Mouse (Mus musculus): ENCODE measurements around the gene Sbk2. TPM values are rescaled to one million over a fixed set of nuclear protein-coding genes. Genes with fewer than 3 reads are reported as not detected.

Gene Sbk2
- total RNA-seq, 2 experiments from 2014 or later, result 39.9 to 51.4 TPM

GRCm38 (mm10) chr7:4924483-4924882, 39.7 kb downstream of the Sbk2 start:
- intact Hi-C loops (cut with DNase I; ENCODE audit: low total_unique reads), result no loop called here
- no peak for DNase-seq

- peak; percentile 78 for DNase-seq
- intact Hi-C loops (cut with DNase I; ENCODE audit: low total_unique reads), result no loop called here
Measured at GRCm38 (mm10) chr7:4923586-4924364, 40.4 kb downstream of the Sbk2 start.

- intact Hi-C loops (cut with DNase I; ENCODE audit: low total_unique reads), result no loop called here
- DNase-seq, result no peak
Measured at GRCm38 (mm10) chr7:4922931-4923565, 41.2 kb downstream of the Sbk2 start.

- intact Hi-C loops (cut with DNase I; ENCODE audit: low total_unique reads), result no loop called here
- DNase-seq, result peak; percentile 72
Measured at GRCm38 (mm10) chr7:4922508-4922907, 41.7 kb downstream of the Sbk2 start.

- intact Hi-C loops (cut with DNase I; ENCODE audit: low total_unique reads), result no loop called here
- DNase-seq, result no peak
Measured at GRCm38 (mm10) chr7:4921824-4922482, 42.3 kb downstream of the Sbk2 start, which contains the start of gene Nat14. Nat14 (plus strand) TSS chr7:4922028.

- intact Hi-C loops (cut with DNase I; ENCODE audit: low total_unique reads), result no loop called here
- DNase-seq, result no peak
Measured at GRCm38 (mm10) chr7:4920976-4921823, 43.0 kb downstream of the Sbk2 start.

- no peak for DNase-seq
- intact Hi-C loops (cut with DNase I; ENCODE audit: low total_unique reads), result no loop called here
Measured at GRCm38 (mm10) chr7:4920496-4920895, 43.7 kb downstream of the Sbk2 start.

- intact Hi-C loops (cut with DNase I; ENCODE audit: low total_unique reads), result no loop called here
Measured at GRCm38 (mm10) chr7:4919971-4920370, 44.2 kb downstream of the Sbk2 start.

GRCm38 (mm10) chr7:4919096-4919495, 45.1 kb downstream of the Sbk2 start:
- intact Hi-C loops (cut with DNase I; ENCODE audit: low total_unique reads), result no loop called here

More at GRCm38 (mm10) chr7:4919971-4920370, 44.2 kb downstream of the Sbk2 start:
- no peak for DNase-seq

GRCm38 (mm10) chr7:4918681-4919080, 45.5 kb downstream of the Sbk2 start:
- DNase-seq, result no peak
- intact Hi-C loops (cut with DNase I; ENCODE audit: low total_unique reads), result no loop called here

More at GRCm38 (mm10) chr7:4919096-4919495, 45.1 kb downstream of the Sbk2 start:
- no peak for DNase-seq

GRCm38 (mm10) chr7:4917494-4917893, 46.7 kb downstream of the Sbk2 start:
- intact Hi-C loops (cut with DNase I; ENCODE audit: low total_unique reads), result no loop called here
- DNase-seq, result no peak

- DNase-seq, result no peak
- intact Hi-C loops (cut with DNase I; ENCODE audit: low total_unique reads), result no loop called here
Measured at GRCm38 (mm10) chr7:4915669-4916416, 48.4 kb downstream of the Sbk2 start.

GRCm38 (mm10) chr7:4915007-4915665, 49.1 kb downstream of the Sbk2 start, which contains the start of gene Zfp628:
Zfp628 (plus strand) TSS chr7:4915217.
- intact Hi-C loops (cut with DNase I; ENCODE audit: low total_unique reads), result no loop called here
- peak; percentile 93 for DNase-seq

GRCm38 (mm10) chr7:4912248-4912647, 52.0 kb downstream of the Sbk2 start:
- intact Hi-C loops (cut with DNase I; ENCODE audit: low total_unique reads), result no loop called here
- no peak for DNase-seq

GRCm38 (mm10) chr7:4911561-4911960, 52.6 kb downstream of the Sbk2 start:
- intact Hi-C loops (cut with DNase I; ENCODE audit: low total_unique reads), result no loop called here
- peak; percentile 73 for DNase-seq

- intact Hi-C loops (cut with DNase I; ENCODE audit: low total_unique reads), result no loop called here
- DNase-seq, result no peak
Measured at GRCm38 (mm10) chr7:4906466-4906950, 57.7 kb downstream of the Sbk2 start, which contains the start of gene Gm36210. Gm36210 (minus strand) TSS chr7:4906516.

GRCm38 (mm10) chr7:4902404-4902803, 61.8 kb downstream of the Sbk2 start:
- no peak for DNase-seq
- intact Hi-C loops (cut with DNase I; ENCODE audit: low total_unique reads), result no loop called here

- intact Hi-C loops (cut with DNase I; ENCODE audit: low total_unique reads), result no loop called here
- DNase-seq, result no peak
Measured at GRCm38 (mm10) chr7:4901171-4901570, 63.0 kb downstream of the Sbk2 start.
